Mouse (Mus musculus) ES-E14 (cell line): Measurements from ENCODE around the gene Taok3. TPM values are rescaled to one million over a fixed set of nuclear protein-coding genes. Genes with fewer than 3 reads are reported as not detected.

Experiments used
- DNase-seq: peaks from one replicate; pipeline ENCODE4 v3.0.0-alpha.2; 2013; ENCODE audit warnings: low read depth, low spot score
- H3K27ac ChIP-seq: 2 replicates; pipeline ENCODE4 v1.5.1; 2012; ENCODE audit warnings: low read depth, mild to moderate bottlenecking, low read length, moderate library complexity, mixed read lengths; ENCODE audit not compliant: poor library complexity, insufficient read depth, severe bottlenecking
- H3K36me3 ChIP-seq: 2 replicates; pipeline ENCODE4 v1.6.1; 2012; ENCODE audit warnings: mild to moderate bottlenecking, low read length, moderate library complexity, mixed read lengths; ENCODE audit not compliant: control insufficient read depth, poor library complexity, insufficient read depth, severe bottlenecking
- H3K4me1 ChIP-seq, 2 experiments: fragments of 150-350 bp in 1 of 2; sonication (generic) in 1 of 2; 2 replicates each; pipeline ENCODE4 v1.6.1; 2012; ENCODE audit warnings: low read length in 2 of 2, mild to moderate bottlenecking in 1 of 2, mixed read lengths in 1 of 2; ENCODE audit not compliant: control insufficient read depth in 2 of 2, insufficient read depth in 2 of 2, poor library complexity in 1 of 2
- H3K4me3 ChIP-seq, 2 experiments: fragments of 150-350 bp in 1 of 2; sonication (generic) in 1 of 2; 2 replicates each; pipeline ENCODE4 v1.5.1; 2012; ENCODE audit warnings: low read length in 2 of 2, low read depth in 1 of 2, mild to moderate bottlenecking in 1 of 2, mixed read lengths in 1 of 2; ENCODE audit not compliant: insufficient read depth in 1 of 2, poor library complexity in 1 of 2, severe bottlenecking in 1 of 2
- H3K9ac ChIP-seq: 2 replicates; pipeline ENCODE4 v1.6.1; 2012; ENCODE audit warnings: low read depth, mild to moderate bottlenecking, low read length, mixed read lengths; ENCODE audit not compliant: poor library complexity, insufficient read depth, severe bottlenecking
- H3K9me3 ChIP-seq: fragments of 150-350 bp; sonication (generic); 2 replicates; pipeline ENCODE4 v1.6.1; 2012; ENCODE audit warnings: low read depth, mild to moderate bottlenecking, low read length; ENCODE audit not compliant: control insufficient read depth, insufficient read depth
- CHD2 ChIP-seq: IDR thresholded peaks from 2 replicates; pipeline ENCODE4 v1.6.1; 2014; ENCODE audit warnings: mild to moderate bottlenecking, low read depth, low read length, inconsistent platforms
- HCFC1 ChIP-seq: IDR thresholded peaks from 2 replicates; pipeline ENCODE4 v1.6.1; 2012; ENCODE audit warnings: low read length, inconsistent platforms, borderline replicate concordance; ENCODE audit not compliant: insufficient read depth
- MAFK ChIP-seq: IDR thresholded peaks from 2 replicates; pipeline ENCODE4 v1.6.1; 2014; ENCODE audit warnings: mild to moderate bottlenecking, low read depth, low read length, inconsistent platforms; ENCODE audit not compliant: insufficient read depth
- ZC3H11A ChIP-seq: IDR thresholded peaks from 2 replicates; pipeline ENCODE4 v1.6.1; 2012; ENCODE audit warnings: low read depth, mild to moderate bottlenecking, inconsistent platforms, low read length, borderline replicate concordance
- ZNF384 ChIP-seq: IDR thresholded peaks from 2 replicates; pipeline ENCODE4 v1.6.1; 2012; ENCODE audit warnings: low read depth, low read length, inconsistent platforms
- in situ Hi-C, 2 experiments: fragments of 600-800 bp; cut with MboI; formaldehyde crosslinking; loops; one replicate each; pipeline ENCODE4 v1.15.1; 2025; ENCODE audit warnings: low sequenced_read_pairs in 2 of 2, inconsistent platforms in 1 of 2; ENCODE audit not compliant: unreplicated experiment in 2 of 2
- total RNA-seq: library from RNA; depleted of rRNA; stranded (reverse); fragments of 300-350 nt; gene quantifications from 2 replicates; pipeline ENCODE4 v1.2.3, GENCODE M21; 2012

Gene Taok3
- total RNA-seq, 1 experiment, result 6.9 TPM

GRCm38 (mm10) chr5:117147187-117148095 lies 27.5 kb downstream of the Taok3 start:
- no peak for DNase-seq
- Histone ChIP-seq H3K4me1 (peaks cover 0 to 4% of the 10 kb centered on the region in 2 experiments; a peak in 1 of 4 replicates), H3K36me3 (no peaks in the 10 kb centered on the region), H3K27ac (no peak overlapping the region), H3K9ac (no peak overlapping the region), H3K4me3 (no peak overlapping the region), H3K9me3 (no peaks in the 10 kb centered on the region)
- in situ Hi-C loops, result no loop called here
- TF ChIP-seq HCFC1, result no peak
- TF ChIP-seq ZC3H11A, result no peak
- TF ChIP-seq ZNF384, result no peak
- TF ChIP-seq MAFK, result no peak
- TF ChIP-seq CHD2, result no peak

GRCm38 (mm10) chr5:117149054-117149942 lies 29.4 kb downstream of the Taok3 start:
- H3K9ac ChIP-seq, result no peak overlapping the region
- TF ChIP-seq CHD2 (no peak), ZNF384 (no peak), HCFC1 (no peak), ZC3H11A (no peak)
- in situ Hi-C loops, result no loop called here

GRCm38 (mm10) chr5:117150068-117150467 lies 30.1 kb downstream of the Taok3 start:
- Histone ChIP-seq H3K9ac (no peak overlapping the region), H3K4me1 (no peaks in the 10 kb centered on the region), H3K4me3 (no peak overlapping the region), H3K9me3 (no peaks in the 10 kb centered on the region), H3K36me3 (peaks cover 2% of the 10 kb centered on the region; the same call in 1 of the 2 replicates), H3K27ac (no peak overlapping the region)
- no peak for DNase-seq
- in situ Hi-C loops, result no loop called here
- no peak for TF ChIP-seq ZNF384
- no peak for TF ChIP-seq ZC3H11A
- no peak for TF ChIP-seq CHD2
- no peak for TF ChIP-seq HCFC1
- no peak for TF ChIP-seq MAFK

More at GRCm38 (mm10) chr5:117149054-117149942, 29.4 kb downstream of the Taok3 start:
- peaks cover 2% of the 10 kb centered on the region; the same call in 1 of the 2 replicates for H3K36me3 ChIP-seq
- peaks cover 0 to 3% of the 10 kb centered on the region in 2 experiments; a peak in 1 of 4 replicates for H3K4me1 ChIP-seq
- no peak overlapping the region for H3K4me3 ChIP-seq
- no peaks in the 10 kb centered on the region for H3K9me3 ChIP-seq
- H3K27ac ChIP-seq, result no peak overlapping the region
- no peak for DNase-seq

- no peaks in the 10 kb centered on the region for H3K4me1 ChIP-seq
- no peak overlapping the region for H3K9ac ChIP-seq
- no peak overlapping the region for H3K4me3 ChIP-seq
- H3K9me3 ChIP-seq, result no peaks in the 10 kb centered on the region
- no peak for TF ChIP-seq MAFK
- no peak for TF ChIP-seq HCFC1
- TF ChIP-seq ZNF384, result no peak
- TF ChIP-seq CHD2, result no peak
- TF ChIP-seq ZC3H11A, result no peak
- peaks cover 2% of the 10 kb centered on the region; the same call in 1 of the 2 replicates for H3K36me3 ChIP-seq
- in situ Hi-C loops, result no loop called here
- H3K27ac ChIP-seq, result no peak overlapping the region
- no peak for DNase-seq
These were observed 33.0 kb downstream of the Taok3 start for GRCm38 (mm10) chr5:117152944-117153343.
